Mouse (Mus musculus) brown adipose tissue, adult 24 weeks (tissue): Measurements from ENCODE around the gene Dpep2nb. TPM values are rescaled to one million over a fixed set of nuclear protein-coding genes. Genes with fewer than 3 reads are reported as not detected.

Experiments used
- H3K27ac ChIP-seq: fragments of 200-500 bp; replicated peaks from 2 replicates; pipeline ENCODE4 v1.5.1; 2012; ENCODE audit warnings: low read depth, mild to moderate bottlenecking, low read length
- H3K4me1 ChIP-seq: fragments of 200-500 bp; 2 replicates; pipeline ENCODE4 v1.6.1; 2012; ENCODE audit warnings: low read length, mixed read lengths; ENCODE audit not compliant: control insufficient read depth, insufficient read depth, insufficient read length
- H3K4me3 ChIP-seq: fragments of 200-500 bp; 2 replicates; pipeline ENCODE4 v1.5.1; 2012; ENCODE audit warnings: low read depth, mild to moderate bottlenecking, low read length, moderate library complexity; ENCODE audit not compliant: insufficient read depth
- polyA plus RNA-seq: library from polyadenylated mRNA; stranded (reverse); fragments of >200 nt; gene quantifications from 2 replicates; pipeline ENCODE4 v1.2.4, GENCODE M21; 2012; ENCODE audit not compliant: missing spikeins, insufficient read depth, insufficient read length

Gene Dpep2nb
- not detected in 2 replicates for polyA plus RNA-seq

DNA sequence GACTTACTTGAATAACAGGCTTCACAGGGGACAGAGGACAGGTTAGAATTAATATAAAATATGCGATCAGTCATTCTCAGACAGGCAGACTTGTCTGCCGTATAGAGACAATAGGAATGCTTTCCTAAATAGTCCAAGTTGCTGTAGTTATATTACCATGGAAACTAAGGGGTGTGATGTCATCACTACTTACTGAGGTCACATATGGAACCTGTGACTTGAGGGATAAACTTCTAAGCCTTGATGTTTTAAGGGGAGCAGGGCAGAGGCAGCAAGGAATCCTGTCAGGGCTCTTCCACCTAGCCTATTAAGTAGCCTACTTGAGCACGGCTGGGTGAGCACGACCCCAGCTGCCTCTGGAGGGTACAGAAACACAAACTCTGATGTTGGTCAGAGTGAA lies at the start of gene Dpep2nb:
Gene Dpep2nb (minus strand): TSS at position 101 of the 400 bp plus-strand sequence.
- no peak within 1 kb of the TSS for H3K4me3 ChIP-seq
- H3K4me1 ChIP-seq = peaks cover 6% of the 10 kb centered on the region; the same call in 1 of the 2 replicates
- no peak within 1 kb of the TSS for H3K27ac ChIP-seq

- H3K4me3 ChIP-seq = no peak overlapping the region
- H3K4me1 ChIP-seq = peaks cover 9% of the 10 kb centered on the region
- peak overlapping the region; percentile 46; the same call in 1 of the 2 replicates for H3K27ac ChIP-seq
Measured at GRCm38 (mm10) chr8:106055038-106055437, 49.3 kb upstream of the Dpep2nb start.

- no peak overlapping the region for H3K4me3 ChIP-seq
- H3K4me1 ChIP-seq = peaks cover 9% of the 10 kb centered on the region
- peak overlapping the region; percentile 46 for H3K27ac ChIP-seq
Measured at GRCm38 (mm10) chr8:106054190-106054811, 48.5 kb upstream of the Dpep2nb start.

GRCm38 (mm10) chr8:106052510-106053089 lies 46.8 kb upstream of the Dpep2nb start:
- Histone ChIP-seq H3K4me1 (peaks cover 9% of the 10 kb centered on the region; the same call in 1 of the 2 replicates), H3K27ac (no peak overlapping the region), H3K4me3 (no peak overlapping the region)

DNA sequence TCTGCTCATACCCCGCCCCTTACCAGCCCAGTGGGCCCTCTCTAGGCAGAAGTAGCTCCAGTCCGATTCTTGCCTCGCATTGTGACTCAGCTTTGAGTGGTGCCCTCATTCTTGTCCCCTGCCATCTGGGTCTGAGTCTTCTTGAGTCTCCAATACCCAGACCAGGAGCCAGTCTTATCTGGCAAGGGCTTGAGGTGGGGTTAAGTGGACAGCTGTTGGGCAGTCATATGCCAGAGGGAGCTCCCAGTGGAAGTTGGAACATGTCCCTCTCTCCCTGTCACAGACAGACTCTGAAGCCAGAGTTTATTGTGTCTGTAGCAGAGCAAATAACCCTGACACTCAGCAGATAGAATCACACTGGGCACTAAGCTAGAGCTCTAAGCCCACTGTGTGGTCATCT lies 45.3 kb upstream of the Dpep2nb start:
- Histone ChIP-seq H3K27ac (no peak overlapping the region), H3K4me3 (no peak overlapping the region), H3K4me1 (peaks cover 9% of the 10 kb centered on the region; the same call in 1 of the 2 replicates)

DNA sequence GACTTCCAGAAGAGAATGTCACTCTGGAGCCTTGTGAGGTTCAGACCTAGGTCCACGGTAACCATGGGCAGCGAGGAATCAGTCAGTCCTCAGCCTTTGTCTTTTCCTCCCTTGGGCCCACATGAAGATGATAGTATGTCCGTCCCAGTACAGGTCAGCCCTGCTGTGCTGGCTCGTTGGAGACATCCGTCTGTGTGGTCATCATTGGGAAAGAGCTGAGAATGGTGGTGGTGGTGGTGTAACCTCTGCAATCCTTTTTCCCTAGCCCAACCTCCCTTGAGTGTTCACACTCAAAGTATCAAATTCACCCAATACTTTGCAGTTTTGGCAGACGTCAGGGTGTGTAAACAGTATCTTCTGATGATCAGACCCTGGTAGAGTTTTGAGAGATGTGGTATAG lies 44.1 kb upstream of the Dpep2nb start:
- peaks cover 9% of the 10 kb centered on the region; the same call in 1 of the 2 replicates for H3K4me1 ChIP-seq
- no peak overlapping the region for H3K4me3 ChIP-seq
- H3K27ac ChIP-seq = no peak overlapping the region

DNA sequence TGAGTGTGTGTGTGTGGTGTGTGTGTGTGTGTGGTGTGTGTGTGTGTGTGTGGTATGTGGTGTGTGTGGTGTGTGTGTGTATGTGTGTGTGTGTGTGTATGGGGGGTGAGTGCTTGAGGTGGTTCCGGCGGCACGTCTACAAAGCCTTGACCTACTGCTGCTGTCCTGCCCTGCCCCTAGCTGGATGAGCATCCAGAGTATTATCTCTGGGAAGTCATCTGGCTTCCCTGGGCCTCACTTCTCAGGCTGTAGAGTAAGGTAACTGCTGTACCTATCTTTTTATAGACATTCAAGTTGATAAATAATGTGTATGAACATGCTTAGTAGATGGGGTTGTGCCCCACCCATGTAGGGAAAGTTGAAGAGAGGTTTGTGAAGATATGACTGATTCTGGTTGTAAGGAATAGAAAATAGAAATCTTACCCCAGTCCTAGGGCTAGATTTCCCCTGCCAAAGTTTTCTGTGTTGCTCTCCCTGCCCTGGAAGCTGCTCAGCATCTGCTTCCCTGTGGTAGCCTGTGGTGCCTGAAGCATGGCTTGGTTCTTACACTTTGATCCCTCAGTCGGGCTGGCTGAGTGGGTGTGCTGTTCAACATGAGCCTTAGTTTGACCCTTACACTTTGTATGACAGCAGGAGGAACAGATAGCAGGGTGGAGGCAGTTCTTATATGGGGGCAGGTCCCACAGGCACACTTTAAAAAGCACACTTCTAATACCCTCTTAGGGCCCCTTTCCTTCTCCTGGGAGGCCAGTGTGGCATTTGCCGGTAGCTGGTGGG lies 42.3 kb upstream of the Dpep2nb start:
- no peak overlapping the region for H3K27ac ChIP-seq
- H3K4me1 ChIP-seq = no peaks in the 10 kb centered on the region; the same call in 1 of the 2 replicates
- no peak overlapping the region for H3K4me3 ChIP-seq

GRCm38 (mm10) chr8:106046872-106047559 lies 41.2 kb upstream of the Dpep2nb start:
- Histone ChIP-seq H3K4me3 (no peak overlapping the region), H3K27ac (no peak overlapping the region), H3K4me1 (no peaks in the 10 kb centered on the region)

DNA sequence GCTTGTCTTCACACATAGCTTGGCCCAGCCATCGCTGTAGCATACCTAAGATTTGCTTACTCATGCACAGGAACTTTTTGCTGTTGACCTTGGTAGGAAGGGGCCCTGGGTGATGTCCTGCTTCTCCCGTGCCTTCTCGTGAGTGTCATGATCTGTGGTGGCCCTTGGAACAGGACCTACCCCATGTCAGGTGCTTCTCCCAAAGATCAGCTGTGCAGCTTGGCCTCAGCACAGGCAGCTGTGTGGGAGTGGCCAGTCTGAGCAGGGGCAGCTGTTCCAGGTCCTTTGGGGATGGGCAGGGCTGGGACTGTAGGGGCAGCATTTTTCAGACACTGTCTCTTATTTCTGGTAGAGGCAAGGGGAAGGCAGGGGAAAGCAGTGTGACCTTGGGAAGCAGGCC lies 38.4 kb upstream of the Dpep2nb start:
- H3K27ac ChIP-seq = no peak overlapping the region

DNA sequence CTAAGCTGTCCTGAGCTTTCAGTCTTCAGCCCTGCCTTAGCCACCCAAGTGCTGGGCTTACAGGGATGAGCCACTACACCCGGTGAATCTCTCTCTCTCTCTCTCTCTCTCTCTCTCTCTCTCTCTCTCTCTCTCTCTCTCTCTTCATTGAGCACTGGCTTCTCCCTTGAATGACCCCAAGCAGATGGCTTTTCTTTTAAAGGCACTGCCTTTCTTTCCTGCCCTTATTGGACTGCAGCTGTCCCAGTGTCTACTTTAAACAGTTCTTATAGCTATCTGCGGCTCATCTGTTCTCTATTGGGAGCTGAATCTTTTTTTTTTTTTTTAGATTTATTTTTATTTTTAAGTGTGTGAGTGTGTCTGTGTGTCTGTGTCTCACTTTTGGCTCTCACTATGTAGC lies 37.3 kb upstream of the Dpep2nb start:
- Histone ChIP-seq H3K4me3 (no peak overlapping the region), H3K27ac (no peak overlapping the region), H3K4me1 (no peaks in the 10 kb centered on the region)

More for the DNA sequence above, 38.4 kb upstream of the Dpep2nb start:
- H3K4me1 ChIP-seq = no peaks in the 10 kb centered on the region
- H3K4me3 ChIP-seq = no peak overlapping the region

GRCm38 (mm10) chr8:106040218-106040617 lies 34.4 kb upstream of the Dpep2nb start:
- H3K27ac ChIP-seq = no peak overlapping the region
- H3K4me1 ChIP-seq = no peaks in the 10 kb centered on the region
- H3K4me3 ChIP-seq = no peak overlapping the region

- H3K4me1 ChIP-seq = no peaks in the 10 kb centered on the region
- no peak overlapping the region for H3K4me3 ChIP-seq
- H3K27ac ChIP-seq = no peak overlapping the region
Measured at GRCm38 (mm10) chr8:106039605-106040004, 33.8 kb upstream of the Dpep2nb start.

DNA sequence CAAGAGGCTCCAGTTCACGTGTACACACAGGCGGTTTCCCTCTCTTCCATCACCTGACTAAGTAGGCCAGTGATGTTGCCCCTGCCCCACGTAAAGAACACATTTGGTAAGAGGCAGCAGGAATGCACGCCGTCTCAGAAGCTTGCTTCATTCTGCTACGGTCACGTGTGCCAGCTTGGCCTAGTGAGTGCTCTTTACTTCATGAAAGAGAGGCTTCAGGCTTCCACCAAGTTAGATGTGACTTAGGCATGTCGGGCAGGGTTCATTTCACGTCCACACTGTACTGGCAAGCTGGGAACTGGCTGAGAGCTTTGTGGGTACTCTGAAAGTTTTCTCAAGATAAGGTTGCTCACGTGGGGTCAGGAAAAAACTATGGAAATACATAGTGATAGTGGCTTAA lies 32.9 kb upstream of the Dpep2nb start:
- H3K4me1 ChIP-seq = no peaks in the 10 kb centered on the region

GRCm38 (mm10) chr8:106022483-106022882 lies 16.7 kb upstream of the Dpep2nb start:
- no peaks in the 10 kb centered on the region for H3K4me1 ChIP-seq
- no peak overlapping the region for H3K27ac ChIP-seq
- no peak overlapping the region for H3K4me3 ChIP-seq

More for the DNA sequence above, 32.9 kb upstream of the Dpep2nb start:
- H3K4me3 ChIP-seq = no peak overlapping the region
- no peak overlapping the region for H3K27ac ChIP-seq

- Histone ChIP-seq H3K4me1 (no peaks in the 10 kb centered on the region), H3K27ac (no peak overlapping the region), H3K4me3 (no peak overlapping the region)
Measured at GRCm38 (mm10) chr8:106018039-106018438, 12.3 kb upstream of the Dpep2nb start.
